Mouse (Mus musculus): ENCODE data around the gene Dnah1.

GRCm38 (mm10) chr14:31252091-31252490 lies 71.6 kb downstream of the Dnah1 start:
- TF ChIP-seq CTCF (IDR thresholded peaks at IDR 0.05; ENCODE audit: low read depth) (0 out of 2 replicates have a peak, but pooled peaks have one; percentile 7), EP300 (IDR thresholded peaks at IDR 0.05; ENCODE audit: low read depth) (no peak)
